Mouse (Mus musculus) central nervous system, embryonic 18 days (tissue): ENCODE measurements around the gene Txndc16. TPM values are rescaled to one million over a fixed set of nuclear protein-coding genes. Genes with fewer than 3 reads are reported as not detected.

Experiments
- polyA plus RNA-seq: library from polyadenylated mRNA; depleted of rRNA; stranded (reverse); fragments of >200 nt; gene quantifications from 2 replicates; pipeline ENCODE4 v1.2.3, GENCODE M21; 2012; rRNA removed

Gene Txndc16
- polyA plus RNA-seq: 29.1 and 29.7 TPM in 2 replicates

GRCm38 (mm10) chr14:45220090-45220956 lies at the start of gene Txndc16:
TSS of gene Txndc16 (minus strand) at chr14:45220328.

GRCm38 (mm10) chr14:45219281-45220089 lies 643 bp downstream of the Txndc16 start, which contains the start of gene Gpr137c:
TSS of gene Gpr137c (plus strand) at chr14:45219717.

Other genes with a start within 250 kb of the Txndc16 start
- gene Ptger2, start 232.1 kb downstream of the Txndc16 start, polyA plus RNA-seq: 0.73 and 0.94 TPM in 2 replicates
- 24.9 and 25.5 TPM in 2 replicates for gene Gpr137c, start 611 bp downstream of the Txndc16 start, polyA plus RNA-seq
- gene Ero1l, start 98.4 kb upstream of the Txndc16 start, polyA plus RNA-seq: 20.7 and 20.9 TPM in 2 replicates
- 137 and 151 TPM in 2 replicates for gene Psmc6, start 109.5 kb upstream of the Txndc16 start, polyA plus RNA-seq
- 29.3 and 30.7 TPM in 2 replicates for gene Styx, start 130.8 kb upstream of the Txndc16 start, polyA plus RNA-seq
- 12.9 and 14.1 TPM in 2 replicates for gene Gnpnat1, start 184.6 kb upstream of the Txndc16 start, polyA plus RNA-seq